Mouse (Mus musculus): ENCODE results near the gene Caskin1. TPM values are rescaled to one million over a fixed set of nuclear protein-coding genes. Genes with fewer than 3 reads are reported as not detected.

Caskin1 gene
- polyA plus RNA-seq, 1 experiment from 2014 or later, result 1.5 TPM

DNA sequence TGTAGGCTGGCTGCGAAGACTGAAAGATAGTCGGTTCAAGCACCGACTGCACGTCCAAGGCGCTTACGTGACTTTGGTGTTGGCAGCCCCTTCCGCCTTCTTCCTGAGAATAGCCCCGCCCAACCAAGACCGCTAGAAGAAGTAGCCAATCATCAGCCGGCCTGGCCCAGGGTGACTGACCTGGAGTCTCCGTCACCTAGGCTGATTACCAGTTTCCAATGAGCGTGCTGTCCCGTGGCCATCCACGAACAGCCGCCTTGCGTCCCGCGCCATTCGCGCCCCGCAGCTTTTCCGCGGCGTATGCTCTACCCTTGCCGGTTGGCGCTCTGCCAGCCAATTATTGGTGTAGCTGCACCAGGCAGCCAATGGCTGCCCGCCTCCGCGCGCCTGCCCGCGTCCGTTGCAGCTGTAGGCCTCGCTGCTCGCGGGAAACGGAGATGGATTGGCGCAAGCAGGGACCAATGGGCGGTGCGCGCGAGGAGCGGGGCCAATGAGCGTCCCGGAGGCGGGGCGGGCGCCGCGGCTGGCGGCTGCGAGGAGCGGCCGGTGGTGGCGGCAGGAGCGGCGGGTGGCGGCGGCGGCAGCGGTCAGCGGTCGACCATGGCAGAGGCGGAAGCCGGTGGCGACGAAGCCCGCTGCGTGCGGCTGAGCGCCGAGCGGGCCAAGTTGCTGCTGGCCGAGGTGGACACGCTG, 18.3 kb upstream of the Caskin1 start, which contains the start of the genes E4f1 and Pgp:
Gene E4f1, minus strand, starts transcription at position 404 of the 693 bp plus-strand sequence.
Gene Pgp, plus strand, starts transcription at position 483 of the 693 bp plus-strand sequence.
- Histone ChIP-seq H3K4me1 (ENCODE audit: insufficient read depth, low read length) (peaks cover 39% of the 10 kb centered on the region), H3K27me3 (ENCODE audit: insufficient read depth, low read length) (no peaks in the 10 kb centered on the region), H3K36me3 (ENCODE audit: insufficient read depth, low read length) (peaks cover 12% of the 10 kb centered on the region; the same call in 1 of the 2 replicates), H3K27ac (ENCODE audit: low read length) (peak within 1 kb of the TSS; percentile 85), H3K4me2 (replicated peaks; ENCODE audit: low read depth, low read length) (peak within 1 kb of the TSS; percentile 96), H3K9me3 (ENCODE audit: low read length) (no peaks in the 10 kb centered on the region), H3K4me3 (ENCODE audit: low read length) (peak within 1 kb of the TSS; percentile 85), H3K9ac (replicated peaks; ENCODE audit: low read length) (peak within 1 kb of the TSS; percentile 90)
- WGBS, result under 1% methylated on average over 66 of the region's 75 CpGs
- ATAC-seq (ENCODE audit: low FRiP score, low TSS enrichment), result peak; percentile 96

DNA sequence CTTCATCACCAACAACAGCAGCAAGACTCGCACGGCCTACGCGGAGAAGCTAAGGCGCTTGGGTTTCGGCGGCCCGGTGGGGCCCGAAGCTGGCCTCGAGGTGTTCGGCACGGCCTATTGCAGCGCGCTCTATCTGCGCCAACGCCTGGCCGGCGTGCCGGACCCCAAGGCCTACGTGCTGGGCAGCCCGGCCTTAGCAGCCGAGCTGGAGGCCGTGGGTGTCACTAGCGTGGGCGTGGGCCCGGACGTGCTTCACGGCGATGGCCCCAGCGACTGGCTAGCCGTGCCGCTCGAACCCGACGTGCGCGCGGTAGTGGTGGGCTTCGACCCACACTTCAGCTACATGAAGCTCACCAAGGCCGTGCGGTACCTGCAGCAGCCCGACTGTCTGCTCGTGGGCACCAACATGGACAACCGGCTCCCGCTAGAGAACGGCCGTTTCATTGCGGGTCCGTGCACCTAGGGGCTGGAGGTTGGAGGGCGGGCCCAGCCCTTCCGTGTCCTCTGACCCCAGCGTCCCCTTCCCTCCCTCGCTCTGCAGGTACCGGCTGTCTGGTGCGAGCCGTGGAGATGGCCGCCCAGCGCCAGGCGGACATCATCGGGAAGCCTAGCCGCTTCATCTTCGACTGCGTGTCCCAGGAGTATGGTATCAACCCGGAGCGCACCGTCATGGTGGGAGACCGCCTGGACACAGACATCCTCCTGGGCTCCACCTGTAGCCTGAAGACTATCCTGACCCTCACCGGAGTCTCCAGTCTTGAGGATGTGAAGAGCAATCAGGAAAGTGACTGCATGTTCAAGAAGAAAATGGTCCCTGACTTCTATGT, 17.5 kb upstream of the Caskin1 start:
- Histone ChIP-seq H3K9ac (replicated peaks; ENCODE audit: low read length) (peak overlapping the region; percentile 90), H3K4me2 (replicated peaks; ENCODE audit: low read depth, low read length) (peak overlapping the region; percentile 96), H3K4me1 (ENCODE audit: insufficient read depth, low read length) (peaks cover 39% of the 10 kb centered on the region), H3K27ac (ENCODE audit: low read length) (peak overlapping the region; percentile 78), H3K4me3 (ENCODE audit: low read length) (peak overlapping the region; percentile 85), H3K36me3 (ENCODE audit: insufficient read depth, low read length) (peaks cover 20% of the 10 kb centered on the region; the same call in 1 of the 2 replicates), H3K27me3 (ENCODE audit: insufficient read depth, low read length) (no peaks in the 10 kb centered on the region), H3K9me3 (ENCODE audit: low read length) (no peaks in the 10 kb centered on the region)
- under 1% methylated on average over 68 of the region's 68 CpGs for WGBS
- ATAC-seq (ENCODE audit: low FRiP score, low TSS enrichment), result peak; percentile 21; the same call in 1 of the 2 replicates

DNA sequence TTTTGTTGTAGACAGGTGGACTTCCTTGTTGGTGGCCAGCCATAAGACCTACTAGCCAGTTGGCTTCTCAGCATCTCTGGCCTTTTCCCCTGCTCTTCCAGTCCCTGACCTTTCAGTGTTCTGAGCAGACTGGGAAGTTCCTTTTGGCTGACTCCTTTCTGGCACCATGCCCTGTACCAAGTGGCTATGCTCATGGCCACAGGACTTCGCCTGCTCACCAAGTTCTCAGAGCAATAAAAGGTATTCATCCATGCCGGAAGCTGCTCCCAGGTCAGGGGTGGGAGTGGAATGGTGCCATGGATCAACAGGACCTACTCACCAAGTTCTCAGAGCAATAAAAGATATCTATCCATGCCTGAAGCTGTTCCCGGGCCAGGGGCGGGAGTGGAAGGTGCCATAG, 15.9 kb upstream of the Caskin1 start:
- H3K36me3 ChIP-seq (ENCODE audit: insufficient read depth, low read length), result peaks cover 29% of the 10 kb centered on the region; the same call in 1 of the 2 replicates
- no peaks in the 10 kb centered on the region for H3K9me3 ChIP-seq (ENCODE audit: low read length)
- WGBS, result 21% methylated on average over 4 of the region's 4 CpGs
- H3K4me3 ChIP-seq (ENCODE audit: low read length), result peak overlapping the region; percentile 85; the same call in 1 of the 2 replicates
- peak overlapping the region; percentile 74 for H3K27ac ChIP-seq (ENCODE audit: low read length)
- H3K4me1 ChIP-seq (ENCODE audit: insufficient read depth, low read length), result peaks cover 41% of the 10 kb centered on the region
- H3K9ac ChIP-seq (replicated peaks; ENCODE audit: low read length), result no peak overlapping the region; the same call in 1 of the 2 replicates
- no peaks in the 10 kb centered on the region for H3K27me3 ChIP-seq (ENCODE audit: insufficient read depth, low read length)
- peak overlapping the region; percentile 96 for H3K4me2 ChIP-seq (replicated peaks; ENCODE audit: low read depth, low read length)
- peak; percentile 40 for ATAC-seq (ENCODE audit: low FRiP score, low TSS enrichment)

DNA sequence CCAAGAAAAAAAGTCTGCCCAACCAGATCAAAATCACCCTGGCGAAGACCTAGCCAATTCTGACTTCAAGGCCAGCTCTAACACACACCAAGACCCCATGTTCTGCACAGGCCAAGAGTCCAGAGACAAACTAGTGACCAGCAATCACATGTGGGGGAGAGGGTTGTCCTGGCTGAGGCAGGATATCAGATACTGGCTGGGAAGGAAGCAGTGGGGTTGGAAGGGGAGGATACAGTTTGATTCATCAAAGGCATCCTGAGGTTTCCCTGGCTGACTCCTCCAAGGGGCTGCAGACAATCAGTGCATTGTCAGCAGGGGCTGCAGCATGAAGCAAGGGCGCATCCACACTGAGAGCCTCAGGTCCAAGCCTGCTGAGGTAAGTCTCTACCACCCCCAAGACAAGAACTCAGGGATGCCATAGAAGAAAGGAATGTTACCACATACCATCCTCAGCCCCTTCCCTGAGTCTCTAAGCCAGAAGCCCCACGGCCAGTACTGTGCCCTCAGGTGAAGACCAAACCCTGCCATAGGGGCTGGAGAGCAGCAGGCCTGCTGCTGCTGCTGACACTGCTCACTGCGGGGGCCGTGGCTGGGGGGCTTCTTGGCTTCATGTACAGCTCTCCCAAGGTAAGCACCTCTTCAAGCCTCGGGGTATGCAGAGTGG, 14.7 kb upstream of the Caskin1 start, which contains the start of gene Bricd5:
Gene Bricd5, plus strand, starts transcription at position 273 of the 664 bp plus-strand sequence.
- H3K4me3 ChIP-seq (ENCODE audit: low read length), result no peak within 1 kb of the TSS
- no peaks in the 10 kb centered on the region for H3K9me3 ChIP-seq (ENCODE audit: low read length)
- H3K4me2 ChIP-seq (replicated peaks; ENCODE audit: low read depth, low read length), result peak within 1 kb of the TSS; percentile 96
- no peak for ATAC-seq (ENCODE audit: low FRiP score, low TSS enrichment)
- H3K36me3 ChIP-seq (ENCODE audit: insufficient read depth, low read length), result peaks cover 29% of the 10 kb centered on the region; the same call in 1 of the 2 replicates
- WGBS, result 75% methylated on average over 6 of the region's 6 CpGs
- H3K27me3 ChIP-seq (ENCODE audit: insufficient read depth, low read length), result no peaks in the 10 kb centered on the region
- no peak within 1 kb of the TSS; the same call in 1 of the 2 replicates for H3K9ac ChIP-seq (replicated peaks; ENCODE audit: low read length)
- peaks cover 50% of the 10 kb centered on the region for H3K4me1 ChIP-seq (ENCODE audit: insufficient read depth, low read length)
- peak within 1 kb of the TSS; percentile 74 for H3K27ac ChIP-seq (ENCODE audit: low read length)

DNA sequence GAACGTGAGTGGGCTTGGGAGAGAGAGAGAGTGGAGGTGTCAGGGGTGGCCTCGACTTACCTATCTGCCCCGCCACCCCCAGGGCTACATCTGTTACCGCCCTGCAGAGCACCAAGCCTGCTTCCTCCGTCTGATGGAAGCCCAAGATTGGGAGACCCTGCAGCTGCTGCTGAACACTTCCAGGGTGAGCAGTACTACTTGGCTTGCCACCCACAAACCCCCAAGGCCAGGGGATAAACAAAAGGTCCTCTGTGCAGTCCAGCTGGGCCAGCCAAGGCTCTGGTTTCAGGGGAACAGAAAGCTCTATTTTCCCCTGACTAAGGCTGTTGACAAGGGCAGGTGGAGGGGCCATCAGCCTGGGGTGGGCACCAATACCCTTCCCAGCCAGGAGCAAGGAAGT, 13.8 kb upstream of the Caskin1 start:
- Histone ChIP-seq H3K9me3 (ENCODE audit: low read length) (no peaks in the 10 kb centered on the region), H3K9ac (replicated peaks; ENCODE audit: low read length) (no peak overlapping the region), H3K4me1 (ENCODE audit: insufficient read depth, low read length) (peaks cover 50% of the 10 kb centered on the region), H3K4me2 (replicated peaks; ENCODE audit: low read depth, low read length) (no peak overlapping the region), H3K27me3 (ENCODE audit: insufficient read depth, low read length) (no peaks in the 10 kb centered on the region), H3K4me3 (ENCODE audit: low read length) (no peak overlapping the region), H3K27ac (ENCODE audit: low read length) (no peak overlapping the region), H3K36me3 (ENCODE audit: insufficient read depth, low read length) (peaks cover 29% of the 10 kb centered on the region; the same call in 1 of the 2 replicates)
- 67% methylated on average over 5 of the region's 5 CpGs for WGBS
- ATAC-seq (ENCODE audit: low FRiP score, low TSS enrichment), result no peak

DNA sequence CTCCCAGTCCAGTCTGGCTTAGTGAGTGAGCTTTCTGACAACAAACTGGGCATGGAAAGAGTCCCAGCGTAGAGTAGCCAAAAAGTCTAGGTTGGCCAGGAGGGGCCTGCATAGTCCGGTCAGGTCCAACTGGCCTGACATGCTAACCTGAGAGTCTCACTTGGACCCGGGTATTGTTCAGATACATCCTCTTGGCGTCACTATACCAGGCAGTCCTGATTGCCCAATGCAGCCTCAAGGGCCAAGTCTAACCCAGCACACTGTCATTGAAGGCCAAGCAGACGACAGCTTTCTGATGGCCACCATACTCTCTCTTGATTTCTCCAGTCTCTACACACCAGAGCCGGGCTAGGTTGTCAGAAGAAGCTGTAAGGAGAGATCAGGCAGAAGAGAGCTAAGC, 12.8 kb upstream of the Caskin1 start:
- 93% methylated on average over 6 of the region's 6 CpGs for WGBS
- Histone ChIP-seq H3K4me1 (ENCODE audit: insufficient read depth, low read length) (peaks cover 54% of the 10 kb centered on the region), H3K9me3 (ENCODE audit: low read length) (no peaks in the 10 kb centered on the region), H3K9ac (replicated peaks; ENCODE audit: low read length) (no peak overlapping the region), H3K4me2 (replicated peaks; ENCODE audit: low read depth, low read length) (no peak overlapping the region), H3K4me3 (ENCODE audit: low read length) (no peak overlapping the region), H3K27ac (ENCODE audit: low read length) (no peak overlapping the region), H3K36me3 (ENCODE audit: insufficient read depth, low read length) (peaks cover 29% of the 10 kb centered on the region; the same call in 1 of the 2 replicates), H3K27me3 (ENCODE audit: insufficient read depth, low read length) (no peaks in the 10 kb centered on the region)
- ATAC-seq (ENCODE audit: low FRiP score, low TSS enrichment), result no peak

DNA sequence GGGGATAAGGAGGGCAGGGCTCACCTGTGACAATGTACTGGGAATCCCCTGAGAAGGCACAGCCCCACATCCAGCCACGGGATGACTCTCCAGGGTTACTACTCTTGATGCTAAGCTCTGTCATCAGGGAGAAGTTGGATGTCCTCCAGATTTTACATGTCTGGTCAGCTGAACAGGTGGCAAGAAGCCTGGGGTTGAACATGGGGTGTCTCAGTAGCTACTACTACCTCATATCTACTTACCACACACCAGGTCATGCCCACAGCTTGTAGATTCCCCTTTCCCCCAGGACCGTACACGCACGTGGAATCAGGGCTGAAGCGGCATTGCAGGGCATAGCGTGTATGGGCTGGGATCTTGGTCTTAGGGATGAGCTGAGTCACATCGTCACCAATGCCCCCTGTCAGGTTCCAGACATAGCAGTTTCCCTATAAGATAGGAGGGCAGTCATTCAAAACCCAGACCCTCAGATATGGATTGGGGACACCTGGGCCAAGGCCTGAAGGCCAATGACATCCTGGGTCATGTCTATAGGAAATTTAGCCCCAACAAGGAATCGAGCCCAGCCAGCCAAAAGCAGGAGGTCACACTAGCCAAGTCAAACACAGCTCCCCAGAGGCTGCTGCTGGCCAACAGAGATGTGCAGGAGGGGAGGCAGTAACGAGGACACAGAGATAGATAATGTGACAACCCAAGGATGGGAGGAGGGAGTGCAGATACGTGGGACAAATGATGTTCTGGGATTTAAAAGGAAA, 12.2 kb upstream of the Caskin1 start:
- H3K4me2 ChIP-seq (replicated peaks; ENCODE audit: low read depth, low read length), result no peak overlapping the region
- WGBS, result 91% methylated on average over 10 of the region's 10 CpGs
- no peak for ATAC-seq (ENCODE audit: low FRiP score, low TSS enrichment)

DNA sequence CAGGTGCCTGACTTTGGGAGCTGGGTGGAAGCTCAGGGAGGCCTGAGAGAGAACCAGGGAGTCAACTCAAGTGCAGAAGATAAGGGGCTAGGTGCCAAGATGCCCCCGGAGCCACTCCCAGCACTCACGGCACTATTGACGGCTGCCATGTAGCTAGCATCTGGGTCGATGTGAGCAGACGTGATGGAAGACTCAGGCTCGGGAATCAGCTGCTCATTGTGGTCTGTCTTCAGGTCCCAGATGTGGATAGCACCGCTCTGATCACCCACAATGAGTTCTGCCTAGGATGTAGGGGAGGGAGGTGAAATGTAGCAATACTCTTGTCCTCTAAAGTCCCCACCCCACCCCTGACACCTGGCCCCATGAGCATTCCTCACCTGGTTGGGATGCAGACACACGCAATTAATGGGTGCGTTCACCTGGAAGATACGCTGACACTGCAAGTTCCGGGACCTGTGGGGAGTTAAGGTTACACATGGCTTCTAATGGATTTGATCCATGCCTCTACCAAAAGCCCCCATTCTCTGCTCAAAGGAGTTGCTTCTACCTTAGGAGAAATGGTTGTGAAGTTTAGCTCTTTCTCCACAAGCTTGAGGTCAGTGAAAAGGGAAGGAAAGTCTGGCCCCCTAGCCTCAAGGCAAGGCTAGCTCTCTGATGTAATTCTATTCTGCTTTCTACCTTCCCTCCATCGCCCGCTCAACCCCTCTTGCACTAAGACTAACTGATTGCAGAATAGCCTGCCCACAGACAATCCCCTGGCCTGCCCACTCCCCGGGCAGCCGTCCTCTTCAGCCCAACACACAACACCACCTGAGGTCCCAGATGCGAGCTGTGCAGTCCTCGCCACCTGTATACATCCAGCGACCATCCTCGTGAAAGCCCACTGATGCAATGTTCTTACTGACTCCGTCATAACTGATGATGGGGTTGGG, 11.1 kb upstream of the Caskin1 start:
- Histone ChIP-seq H3K9ac (replicated peaks; ENCODE audit: low read length) (no peak overlapping the region), H3K4me1 (ENCODE audit: insufficient read depth, low read length) (peaks cover 38% of the 10 kb centered on the region), H3K4me2 (replicated peaks; ENCODE audit: low read depth, low read length) (no peak overlapping the region; the same call in 1 of the 2 replicates), H3K9me3 (ENCODE audit: low read length) (no peaks in the 10 kb centered on the region), H3K4me3 (ENCODE audit: low read length) (no peak overlapping the region), H3K27me3 (ENCODE audit: insufficient read depth, low read length) (no peaks in the 10 kb centered on the region), H3K36me3 (ENCODE audit: insufficient read depth, low read length) (peaks cover 29% of the 10 kb centered on the region; the same call in 1 of the 2 replicates), H3K27ac (ENCODE audit: low read length) (no peak overlapping the region)
- ATAC-seq (ENCODE audit: low FRiP score, low TSS enrichment), result no peak
- 90% methylated on average over 20 of the region's 20 CpGs for WGBS

More for the DNA sequence above, 12.2 kb upstream of the Caskin1 start:
- Histone ChIP-seq H3K4me3 (ENCODE audit: low read length) (no peak overlapping the region), H3K4me1 (ENCODE audit: insufficient read depth, low read length) (peaks cover 49% of the 10 kb centered on the region), H3K27me3 (ENCODE audit: insufficient read depth, low read length) (no peaks in the 10 kb centered on the region), H3K9me3 (ENCODE audit: low read length) (no peaks in the 10 kb centered on the region), H3K27ac (ENCODE audit: low read length) (no peak overlapping the region), H3K9ac (replicated peaks; ENCODE audit: low read length) (no peak overlapping the region), H3K36me3 (ENCODE audit: insufficient read depth, low read length) (peaks cover 29% of the 10 kb centered on the region; the same call in 1 of the 2 replicates)

Data from kidney, embryonic 16.5 days (tissue).